Mouse (Mus musculus) heart, embryonic 12.5 days (tissue): ENCODE measurements around the gene Foxf2. TPM values are rescaled to one million over a fixed set of nuclear protein-coding genes. Genes with fewer than 3 reads are reported as not detected.
A peak's percentile ranks its signal among the peaks of the same experiment; 100 is the strongest.

Experiments
- ATAC-seq: fragments of 200-750 bp; cut with Nextera tagmentation; 2 replicates; pipeline ENCODE4 v1.8.0; 2017; ENCODE audit warnings: moderate TSS enrichment, moderate library complexity; ENCODE audit not compliant: insufficient number of reproducible peaks, low FRiP score
- H3K27ac ChIP-seq: fragments of 300-500 bp; sonication (generic); 2 replicates; pipeline ENCODE4 v1.5.1; 2016; ENCODE audit warnings: mild to moderate bottlenecking, moderate library complexity; ENCODE audit not compliant: poor library complexity, severe bottlenecking
- H3K27me3 ChIP-seq: fragments of 300-500 bp; sonication (generic); replicated peaks from 2 replicates; pipeline ENCODE4 v1.6.1; 2016; ENCODE audit warnings: mild to moderate bottlenecking, moderate library complexity
- H3K36me3 ChIP-seq: fragments of 300-500 bp; sonication (generic); 2 replicates; pipeline ENCODE4 v1.6.1; 2016; ENCODE audit warnings: mild to moderate bottlenecking, moderate library complexity
- H3K4me1 ChIP-seq: fragments of 300-500 bp; sonication (generic); replicated peaks from 2 replicates; pipeline ENCODE4 v1.6.1; 2016; ENCODE audit warnings: mild to moderate bottlenecking
- H3K4me2 ChIP-seq: fragments of 300-500 bp; sonication (generic); 2 replicates; pipeline ENCODE4 v1.6.1; 2016; ENCODE audit warnings: mild to moderate bottlenecking, moderate library complexity
- H3K4me3 ChIP-seq: fragments of 300-500 bp; sonication (generic); 2 replicates; pipeline ENCODE4 v1.5.1; 2016; ENCODE audit warnings: mild to moderate bottlenecking
- H3K9ac ChIP-seq: fragments of 300-500 bp; sonication (generic); 2 replicates; pipeline ENCODE4 v1.6.1; 2016; ENCODE audit warnings: mild to moderate bottlenecking, moderate library complexity
- H3K9me3 ChIP-seq: fragments of 300-500 bp; sonication (generic); replicated peaks from 2 replicates; pipeline ENCODE4 v1.6.1; 2016; ENCODE audit warnings: mild to moderate bottlenecking, moderate library complexity
- WGBS: fragments of 180-500 bp; shearing (Covaris S2); methylation state at CpG from one replicate; pipeline ENCODE4 v1.1.7; 2016; 5-methylcytosine and 5-hydroxymethylcytosine counted together
- polyA plus RNA-seq: library from polyadenylated mRNA; unstranded; fragments of >200 nt; fragmentation: Nextera tagmentation; extraction: Ambion mirVana; gene quantifications from 2 replicates; pipeline ENCODE4 v1.2.1, GENCODE M21; 2016

Foxf2 gene
- polyA plus RNA-seq, result 0.18 TPM in 1 of 2 replicates, not detected in the other

GRCm38 (mm10) chr13:31625333-31626101, at the start of gene Foxf2:
Foxf2 (plus strand) TSS chr13:31625816.
- ATAC-seq, result peak; percentile 25; the same call in 1 of the 2 replicates
- H3K9me3 ChIP-seq, result no peaks in the 10 kb centered on the region
- H3K27ac ChIP-seq, result no peak within 1 kb of the TSS
- H3K4me1 ChIP-seq, result peaks cover 34% of the 10 kb centered on the region
- H3K4me2 ChIP-seq, result peak within 1 kb of the TSS; percentile 96
- peak within 1 kb of the TSS; percentile 58 for H3K4me3 ChIP-seq
- H3K36me3 ChIP-seq, result no peaks in the 10 kb centered on the region
- H3K9ac ChIP-seq, result peak within 1 kb of the TSS; percentile 51
- under 1% methylated on average over 41 of the region's 74 CpGs for WGBS
- peaks cover 97% of the 10 kb centered on the region for H3K27me3 ChIP-seq

DNA sequence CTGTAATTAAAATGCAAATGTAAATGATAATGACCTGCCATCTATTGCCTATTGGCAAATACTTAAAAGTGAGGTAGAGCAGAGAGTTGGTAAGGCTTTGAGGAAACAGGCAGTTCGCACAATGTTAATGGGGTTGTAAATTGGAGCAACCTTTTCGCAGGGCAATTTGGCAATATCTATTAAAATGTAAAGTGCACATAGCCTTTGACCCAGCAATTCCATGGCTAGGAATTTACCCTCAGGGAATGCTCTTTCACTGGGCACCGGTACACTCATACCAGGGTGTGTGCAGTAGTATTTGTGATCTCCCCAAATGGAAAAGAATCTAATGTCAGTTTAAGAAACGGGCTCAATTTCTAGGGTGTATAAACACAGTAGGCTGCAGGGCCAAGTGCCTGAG, 48.9 kb upstream of the Foxf2 start:
- no peak overlapping the region for H3K4me2 ChIP-seq
- H3K9me3 ChIP-seq, result no peaks in the 10 kb centered on the region
- no peaks in the 10 kb centered on the region for H3K36me3 ChIP-seq
- no peak for ATAC-seq
- no peak overlapping the region for H3K27ac ChIP-seq
- 73% methylated on average over 4 of the region's 4 CpGs for WGBS
- no peak overlapping the region for H3K9ac ChIP-seq
- no peak overlapping the region for H3K4me3 ChIP-seq
- 0 out of 2 replicates have a peak, but pooled peaks cover 3% of the 10 kb centered on the region for H3K4me1 ChIP-seq
- H3K27me3 ChIP-seq, result peaks cover 42% of the 10 kb centered on the region

DNA sequence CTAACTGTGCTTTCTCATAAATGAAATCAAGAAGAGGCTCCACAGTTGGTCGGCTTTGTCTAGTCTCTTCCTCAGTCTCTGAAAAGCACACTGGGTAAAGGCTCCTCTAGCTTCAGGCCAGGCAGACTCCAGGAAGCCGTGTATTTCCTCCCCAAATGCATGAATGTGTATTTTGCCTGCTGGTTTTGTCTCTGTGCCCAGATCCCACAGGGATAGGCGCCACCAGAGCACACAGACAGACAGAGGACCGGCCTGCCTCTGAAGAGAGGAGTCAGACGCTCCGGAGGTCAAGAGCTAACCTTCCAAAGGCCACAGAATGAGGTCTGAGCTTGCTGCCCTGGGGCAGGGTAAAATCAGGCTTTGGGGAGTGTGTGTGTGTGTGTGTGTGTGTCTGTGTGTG, 48.0 kb upstream of the Foxf2 start:
- Histone ChIP-seq H3K9me3 (no peaks in the 10 kb centered on the region), H3K4me1 (0 out of 2 replicates have a peak, but pooled peaks cover 3% of the 10 kb centered on the region), H3K4me3 (no peak overlapping the region), H3K4me2 (no peak overlapping the region), H3K9ac (no peak overlapping the region), H3K27ac (no peak overlapping the region), H3K27me3 (peaks cover 45% of the 10 kb centered on the region), H3K36me3 (no peaks in the 10 kb centered on the region)
- ATAC-seq, result peak; percentile 39; the same call in 1 of the 2 replicates
- WGBS, result 35% methylated on average over 6 of the region's 6 CpGs

DNA sequence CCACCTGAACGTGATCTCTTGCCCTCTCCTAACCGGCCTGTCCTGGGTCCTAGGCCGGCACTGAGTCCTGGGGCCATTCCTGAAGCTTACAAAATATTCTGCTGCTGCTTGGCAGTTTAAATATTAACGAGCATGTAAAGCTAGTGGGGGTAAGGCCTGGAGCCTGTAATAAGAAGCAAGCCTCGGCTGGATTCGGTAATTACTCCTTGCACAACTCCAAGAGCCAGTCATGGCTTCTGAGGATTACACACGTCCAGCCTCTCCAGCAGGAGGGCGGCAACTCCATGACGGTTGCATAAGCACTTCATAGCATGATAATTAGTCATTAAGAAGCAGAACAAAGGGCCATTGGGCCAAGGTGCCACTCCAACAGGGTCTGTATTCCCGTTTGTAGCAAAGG, 47.2 kb upstream of the Foxf2 start:
- ATAC-seq, result no peak
- Histone ChIP-seq H3K4me1 (0 out of 2 replicates have a peak, but pooled peaks cover 3% of the 10 kb centered on the region), H3K36me3 (no peaks in the 10 kb centered on the region), H3K27me3 (peaks cover 40% of the 10 kb centered on the region), H3K9me3 (no peaks in the 10 kb centered on the region), H3K9ac (no peak overlapping the region), H3K4me3 (no peak overlapping the region), H3K4me2 (no peak overlapping the region), H3K27ac (no peak overlapping the region)
- 75% methylated on average over 10 of the region's 10 CpGs for WGBS

DNA sequence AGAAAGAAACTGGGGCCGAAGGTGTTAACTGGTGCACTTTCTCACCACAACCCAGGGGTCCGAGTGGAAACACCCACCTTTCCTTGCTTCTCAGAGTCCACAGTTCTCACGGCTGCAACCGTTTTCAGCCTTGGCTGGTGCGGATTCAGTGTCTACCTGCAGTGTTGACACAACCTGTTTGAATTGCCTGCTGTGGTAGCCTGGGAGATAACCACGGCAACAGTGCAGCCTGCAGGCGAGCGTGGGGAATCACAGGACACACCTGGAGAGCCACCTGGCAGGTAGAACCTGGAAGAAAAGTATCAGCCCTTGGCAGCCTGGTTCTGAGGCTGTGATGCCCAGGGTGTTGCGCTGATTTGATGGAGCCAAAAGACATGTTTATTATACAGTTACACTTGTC, 45.8 kb upstream of the Foxf2 start:
- no peak overlapping the region for H3K4me3 ChIP-seq
- H3K36me3 ChIP-seq, result no peaks in the 10 kb centered on the region
- 0 out of 2 replicates have a peak, but pooled peaks cover 3% of the 10 kb centered on the region for H3K4me1 ChIP-seq
- 56% methylated on average over 9 of the region's 9 CpGs for WGBS
- H3K9me3 ChIP-seq, result no peaks in the 10 kb centered on the region
- no peak overlapping the region for H3K27ac ChIP-seq
- peaks cover 33% of the 10 kb centered on the region for H3K27me3 ChIP-seq
- ATAC-seq, result no peak
- H3K4me2 ChIP-seq, result no peak overlapping the region
- no peak overlapping the region for H3K9ac ChIP-seq

DNA sequence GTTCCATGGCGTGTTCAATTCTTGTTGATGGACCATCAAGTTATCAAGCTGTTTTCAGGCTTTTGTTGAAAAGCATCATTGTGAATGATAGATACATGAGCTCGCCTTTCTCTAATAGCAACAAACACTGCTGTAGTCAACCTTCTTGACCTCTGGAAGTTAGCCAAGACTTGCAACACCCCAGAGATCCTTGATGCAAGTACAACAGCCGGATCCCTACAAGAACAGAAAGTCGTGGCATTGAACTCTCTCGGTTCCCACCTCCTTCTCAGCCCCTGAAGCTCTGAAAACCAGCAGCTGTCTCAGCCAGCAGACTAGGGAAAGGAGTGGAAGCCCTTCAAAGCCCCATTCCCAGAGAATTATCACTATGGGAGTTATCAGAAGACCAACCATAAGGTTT, 38.3 kb upstream of the Foxf2 start:
- H3K27me3 ChIP-seq, result peaks cover 1% of the 10 kb centered on the region; the same call in 1 of the 2 replicates
- no peak for ATAC-seq
- H3K4me3 ChIP-seq, result no peak overlapping the region
- H3K9me3 ChIP-seq, result no peaks in the 10 kb centered on the region
- 54% methylated on average over 5 of the region's 5 CpGs for WGBS
- H3K36me3 ChIP-seq, result no peaks in the 10 kb centered on the region
- no peak overlapping the region for H3K27ac ChIP-seq
- H3K9ac ChIP-seq, result no peak overlapping the region
- no peak overlapping the region for H3K4me2 ChIP-seq
- 0 out of 2 replicates have a peak, but pooled peaks cover 2% of the 10 kb centered on the region for H3K4me1 ChIP-seq

DNA sequence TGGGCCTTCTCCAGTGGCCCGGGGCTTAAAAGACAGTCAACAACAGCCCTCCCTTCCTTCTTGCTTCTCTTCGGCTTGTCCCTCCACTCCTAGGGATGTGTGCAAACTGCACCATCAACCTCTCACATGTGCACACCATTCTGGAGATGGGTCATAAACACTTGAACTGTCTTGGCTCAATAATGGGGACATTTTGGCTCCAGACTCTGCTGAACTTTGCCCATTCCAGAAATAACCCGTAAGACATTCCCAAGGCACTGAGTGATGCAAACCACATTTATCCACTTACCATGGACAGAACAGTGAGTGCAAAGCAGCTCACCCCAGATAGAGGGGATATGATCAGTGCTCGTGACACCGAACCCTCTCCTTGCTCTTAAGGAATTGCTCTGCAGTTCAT, 26.0 kb upstream of the Foxf2 start:
- Histone ChIP-seq H3K4me2 (no peak overlapping the region), H3K27ac (no peak overlapping the region), H3K36me3 (no peaks in the 10 kb centered on the region), H3K27me3 (peaks cover 7% of the 10 kb centered on the region; the same call in 1 of the 2 replicates), H3K4me1 (no peaks in the 10 kb centered on the region), H3K9ac (no peak overlapping the region), H3K9me3 (no peaks in the 10 kb centered on the region), H3K4me3 (no peak overlapping the region)
- 69% methylated on average over 5 of the region's 5 CpGs for WGBS
- ATAC-seq, result no peak

DNA sequence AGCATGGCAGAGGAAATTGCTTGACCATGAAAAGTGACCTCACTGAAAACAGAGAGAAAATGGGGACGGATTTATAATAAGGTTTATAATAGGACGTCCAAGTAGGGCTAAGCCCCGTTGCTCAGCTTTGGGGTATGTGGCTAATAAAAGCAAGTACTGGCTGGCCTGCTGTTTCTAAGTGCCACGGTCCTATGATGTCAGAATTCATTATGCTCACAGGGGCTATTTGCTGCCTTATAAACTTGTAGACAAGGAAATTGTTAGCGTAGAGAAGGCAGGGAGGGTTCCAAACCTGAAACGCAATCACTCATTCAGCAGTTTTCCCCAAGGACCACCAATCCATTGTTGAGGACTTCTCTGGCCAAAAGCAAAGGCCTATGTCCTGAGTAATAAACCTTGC, 21.7 kb upstream of the Foxf2 start:
- Histone ChIP-seq H3K4me3 (no peak overlapping the region), H3K4me1 (no peaks in the 10 kb centered on the region), H3K27me3 (peaks cover 19% of the 10 kb centered on the region), H3K27ac (no peak overlapping the region), H3K36me3 (no peaks in the 10 kb centered on the region), H3K4me2 (no peak overlapping the region), H3K9me3 (no peaks in the 10 kb centered on the region), H3K9ac (no peak overlapping the region)
- ATAC-seq, result no peak
- 85% methylated on average over 6 of the region's 6 CpGs for WGBS

- 2% methylated on average over 38 of the region's 38 CpGs for WGBS
- Histone ChIP-seq H3K4me2 (no peak overlapping the region), H3K4me1 (peaks cover 17% of the 10 kb centered on the region)
Observed at GRCm38 (mm10) chr13:31614724-31615465, 10.7 kb upstream of the Foxf2 start.

DNA sequence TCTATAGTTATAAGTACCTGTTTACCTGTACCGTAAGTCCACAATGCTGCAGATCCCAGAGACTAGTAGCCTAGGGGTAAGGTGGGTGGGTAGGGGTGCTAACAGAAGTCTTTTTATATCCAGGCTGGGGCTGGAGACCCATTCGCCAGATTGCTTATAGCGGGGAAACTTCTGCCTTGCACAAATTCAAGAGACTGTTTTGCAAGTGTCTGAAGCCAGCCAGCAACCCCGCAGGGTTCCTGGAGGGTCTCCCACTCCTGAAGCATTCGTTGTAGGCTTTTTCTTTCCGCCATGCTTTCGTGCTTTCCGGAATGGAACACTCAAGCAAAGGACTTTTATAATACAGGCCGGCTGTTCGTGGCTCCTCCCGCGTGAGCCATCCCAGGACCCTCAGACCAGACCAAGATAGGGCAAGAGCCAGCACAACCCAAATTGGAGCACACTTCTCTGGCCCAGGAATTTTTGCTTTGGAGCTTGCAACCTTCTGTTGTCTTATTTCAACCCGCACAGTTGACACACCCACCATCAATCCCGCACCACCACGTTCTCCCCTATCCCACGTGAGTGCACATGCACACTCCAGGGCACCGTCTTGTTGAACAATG, 10.0 kb upstream of the Foxf2 start:
- H3K36me3 ChIP-seq, result no peaks in the 10 kb centered on the region
- H3K4me2 ChIP-seq, result no peak overlapping the region
- 4% methylated on average over 17 of the region's 17 CpGs for WGBS
- no peaks in the 10 kb centered on the region for H3K9me3 ChIP-seq
- no peak for ATAC-seq
- peaks cover 87% of the 10 kb centered on the region for H3K27me3 ChIP-seq
- peaks cover 24% of the 10 kb centered on the region for H3K4me1 ChIP-seq
- no peak overlapping the region for H3K27ac ChIP-seq
- H3K4me3 ChIP-seq, result no peak overlapping the region
- H3K9ac ChIP-seq, result no peak overlapping the region

More at GRCm38 (mm10) chr13:31614724-31615465, 10.7 kb upstream of the Foxf2 start:
- ATAC-seq, result no peak
- no peak overlapping the region for H3K9ac ChIP-seq
- peaks cover 87% of the 10 kb centered on the region for H3K27me3 ChIP-seq
- H3K36me3 ChIP-seq, result no peaks in the 10 kb centered on the region
- H3K27ac ChIP-seq, result no peak overlapping the region
- H3K4me3 ChIP-seq, result no peak overlapping the region
- H3K9me3 ChIP-seq, result no peaks in the 10 kb centered on the region

DNA sequence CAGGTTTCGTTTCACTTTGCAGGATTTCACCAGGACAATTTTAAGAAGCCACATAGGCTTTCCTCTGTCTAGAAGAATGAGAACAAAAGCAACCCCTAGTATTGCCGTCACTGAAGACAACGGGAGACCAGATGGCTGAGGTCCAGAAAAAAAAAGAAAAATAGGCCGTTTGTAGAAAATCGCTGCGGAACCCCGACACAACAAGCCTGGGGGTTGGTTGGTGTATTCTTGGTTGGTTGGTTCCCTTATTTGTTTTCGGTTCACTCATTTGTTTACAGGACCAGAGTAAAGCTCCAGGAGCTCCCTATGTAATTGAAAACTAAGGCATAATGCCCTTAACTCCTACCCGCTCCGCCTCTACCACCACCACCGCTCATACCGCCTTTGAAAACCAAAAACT, 7.6 kb upstream of the Foxf2 start:
- Histone ChIP-seq H3K4me3 (peak overlapping the region; percentile 41), H3K4me1 (peaks cover 24% of the 10 kb centered on the region), H3K36me3 (no peaks in the 10 kb centered on the region), H3K27me3 (peaks cover 92% of the 10 kb centered on the region), H3K9me3 (no peaks in the 10 kb centered on the region), H3K4me2 (peak overlapping the region; percentile 74), H3K27ac (no peak overlapping the region), H3K9ac (no peak overlapping the region)
- ATAC-seq, result no peak
- WGBS, result 3% methylated on average over 12 of the region's 12 CpGs
